Mouse (Mus musculus) lung, adult 18-20 months (tissue): ENCODE data around the gene 1700122O11Rik.

ENCODE experiments used
- DNase-seq, 2 experiments: peaks; one replicate each; pipeline ENCODE4 v3.0.0; 2022; ENCODE audit warnings: mixed read lengths in 2 of 2

The 1700122O11Rik gene

GRCm38 (mm10) chr17:48038193-48038592, at the start of gene 1700122O11Rik:
Gene 1700122O11Rik (minus strand): TSS chr17:48038293.
- no peak for DNase-seq

GRCm38 (mm10) chr17:48080626-48081025, 42.5 kb upstream of the 1700122O11Rik start:
- DNase-seq: no peak

- peak; percentile 32 to 44 for DNase-seq
Observed at GRCm38 (mm10) chr17:48067729-48068128, 29.6 kb upstream of the 1700122O11Rik start.

- DNase-seq: peak; percentile 48 to 55
Observed at GRCm38 (mm10) chr17:48067083-48067614, 29.1 kb upstream of the 1700122O11Rik start.

- no peak for DNase-seq
Observed at GRCm38 (mm10) chr17:48065081-48065501, 27.0 kb upstream of the 1700122O11Rik start.

GRCm38 (mm10) chr17:48064196-48064843, 26.2 kb upstream of the 1700122O11Rik start:
- no peak for DNase-seq

- DNase-seq: no peak
Observed at GRCm38 (mm10) chr17:48057382-48057781, 19.3 kb upstream of the 1700122O11Rik start.

GRCm38 (mm10) chr17:48055076-48055816, 17.2 kb upstream of the 1700122O11Rik start:
- DNase-seq: no peak

- no peak for DNase-seq
Observed at GRCm38 (mm10) chr17:48053646-48054045, 15.6 kb upstream of the 1700122O11Rik start.

GRCm38 (mm10) chr17:48052338-48053067, 14.4 kb upstream of the 1700122O11Rik start:
- DNase-seq: no peak

GRCm38 (mm10) chr17:48051638-48052337, 13.7 kb upstream of the 1700122O11Rik start:
- peak; percentile 81 to 87 for DNase-seq

- peak; percentile 71 to 73 for DNase-seq
Observed at GRCm38 (mm10) chr17:48045631-48046030, 7.5 kb upstream of the 1700122O11Rik start.

GRCm38 (mm10) chr17:48043154-48043880, 5.2 kb upstream of the 1700122O11Rik start:
- DNase-seq: peak in 1 of 2 experiments; percentile 40

- DNase-seq: peak; percentile 71
Observed at GRCm38 (mm10) chr17:48041351-48042287, 3.5 kb upstream of the 1700122O11Rik start.

- DNase-seq: peak; percentile 81 to 88
Observed at GRCm38 (mm10) chr17:48039232-48039866, 1.3 kb upstream of the 1700122O11Rik start.

GRCm38 (mm10) chr17:48036921-48037320, 1.2 kb downstream of the 1700122O11Rik start:
- no peak for DNase-seq

- peak; percentile 26 to 42 for DNase-seq
Observed at GRCm38 (mm10) chr17:48031521-48032430, 6.3 kb downstream of the 1700122O11Rik start.

GRCm38 (mm10) chr17:48029241-48029640, 8.9 kb downstream of the 1700122O11Rik start:
- no peak for DNase-seq

- DNase-seq: no peak
Observed at GRCm38 (mm10) chr17:48028250-48028649, 9.8 kb downstream of the 1700122O11Rik start.
